Mouse (Mus musculus) right cerebral cortex, postnatal 14 days (tissue): ENCODE results near the gene Gm7694.

Source experiments
- DNase-seq: peaks from one replicate; pipeline ENCODE4 v3.0.0; 2022

The Gm7694 gene

DNA sequence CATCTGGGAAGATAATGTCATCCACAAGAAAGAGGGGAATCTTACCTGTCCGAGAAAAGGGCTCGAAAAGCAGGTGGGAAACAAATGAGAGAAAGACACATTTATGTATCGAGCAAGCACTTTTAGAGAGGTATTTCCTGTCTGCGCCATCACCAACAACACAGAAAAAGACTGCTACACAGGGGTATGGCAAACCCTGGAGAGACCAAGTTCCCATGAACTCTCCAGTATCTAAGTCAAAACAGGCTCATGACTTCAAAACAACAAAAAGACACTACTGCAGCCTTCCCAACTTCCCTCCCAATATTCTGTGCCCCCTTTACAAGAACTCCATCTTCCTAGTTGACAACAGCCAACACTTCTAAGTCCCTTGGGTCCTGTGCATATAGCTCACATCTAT, at the start of gene Gm7694:
TSS of gene Gm7694 (minus strand) at position 101 of the 400 bp plus-strand sequence.
- no peak for DNase-seq

DNA sequence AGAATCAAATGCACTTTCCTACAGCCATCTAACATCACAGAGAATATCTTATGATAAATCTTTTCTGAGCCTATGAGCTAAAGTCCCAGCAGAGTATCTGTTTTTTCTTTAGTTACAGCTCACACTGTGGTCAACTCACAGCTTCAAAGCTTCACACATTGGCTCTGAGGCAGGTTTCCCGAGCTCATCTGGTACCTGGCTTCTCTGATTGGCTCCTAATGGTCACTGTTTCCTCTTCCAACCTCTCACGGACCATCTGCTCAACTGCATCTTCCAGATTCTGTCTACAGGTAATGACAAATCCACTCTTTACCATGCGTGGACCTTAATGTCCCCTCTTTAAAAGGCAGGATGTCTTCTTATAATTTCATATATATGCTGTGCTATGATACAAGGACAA, 47.2 kb upstream of the Gm7694 start:
- DNase-seq = no peak

DNA sequence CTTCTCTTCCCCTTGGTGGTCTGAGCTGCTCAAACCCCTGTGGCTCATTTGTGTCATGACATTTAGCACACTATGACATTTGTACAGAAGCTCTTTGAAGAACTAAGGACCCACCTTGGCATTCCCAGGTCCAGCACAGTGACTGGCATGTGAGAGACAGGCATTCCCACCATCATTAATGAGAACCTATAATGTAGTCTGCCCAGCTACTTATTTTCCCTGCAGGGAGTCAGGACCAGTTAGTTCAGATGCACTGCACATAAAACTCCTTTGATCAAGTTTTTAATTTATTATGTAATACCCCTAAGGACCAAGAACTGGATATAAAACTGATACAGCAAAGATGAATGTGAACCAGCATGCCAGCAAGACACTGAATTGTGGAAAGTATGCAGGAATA, 44.9 kb upstream of the Gm7694 start:
- DNase-seq = no peak

DNA sequence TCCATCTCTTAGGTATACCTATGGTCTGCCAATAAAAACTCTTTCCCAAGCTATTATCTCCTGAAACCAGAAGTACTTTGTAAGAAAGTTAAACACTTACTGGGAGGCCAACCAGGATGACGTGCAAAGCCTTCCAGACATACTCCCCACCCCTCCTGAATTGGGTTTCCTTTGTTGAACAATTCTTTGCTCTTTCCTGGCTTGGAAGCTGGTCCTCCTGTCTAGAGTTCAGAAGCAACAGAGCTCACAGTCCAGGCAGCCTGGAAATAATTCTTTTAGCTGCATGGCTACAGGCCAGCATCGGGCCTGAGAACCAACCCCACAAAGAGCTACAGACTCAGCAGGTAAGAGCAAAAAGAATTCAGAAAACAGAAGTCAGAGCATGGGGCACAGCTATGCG, 40.1 kb upstream of the Gm7694 start:
- DNase-seq = no peak

DNA sequence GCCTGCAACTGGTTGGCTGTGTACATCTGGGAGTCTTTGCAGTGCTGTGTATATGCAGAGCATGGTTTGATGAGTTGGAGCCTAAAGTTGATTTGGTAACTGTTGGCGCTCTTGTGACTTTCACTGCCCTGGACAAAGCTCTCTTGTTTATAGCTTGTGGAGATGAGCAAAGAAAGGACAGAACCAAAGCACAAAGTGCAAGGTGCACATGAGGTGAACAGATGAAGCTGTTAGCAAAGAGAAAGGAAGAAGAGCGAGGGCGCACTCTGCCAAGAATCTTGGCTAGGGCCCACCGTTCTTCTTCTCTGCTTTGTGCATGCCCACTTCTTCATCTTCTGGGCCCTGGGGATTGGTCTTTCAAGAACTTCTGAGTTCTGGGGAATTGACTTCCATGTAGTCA, 37.8 kb upstream of the Gm7694 start:
- DNase-seq = no peak

DNA sequence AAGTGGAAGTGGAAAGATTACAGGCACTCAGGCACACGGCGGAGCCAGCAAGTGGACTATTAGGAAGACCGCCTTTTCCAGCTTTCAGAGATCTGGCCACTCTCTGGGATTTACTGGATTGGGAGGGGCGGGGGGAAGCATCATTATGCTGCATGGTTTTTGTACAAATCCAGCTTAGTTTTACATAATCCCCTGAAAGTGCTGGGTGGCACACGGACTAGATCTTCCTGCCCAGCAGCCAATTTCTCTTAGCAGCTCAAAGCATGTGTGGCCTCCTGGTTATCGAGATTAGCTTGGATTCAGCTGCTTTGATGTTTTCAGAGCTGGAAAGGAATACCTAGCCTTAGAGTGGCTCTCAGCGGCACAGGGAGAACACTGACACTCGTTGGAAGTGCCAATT, 36.9 kb upstream of the Gm7694 start:
- no peak for DNase-seq

DNA sequence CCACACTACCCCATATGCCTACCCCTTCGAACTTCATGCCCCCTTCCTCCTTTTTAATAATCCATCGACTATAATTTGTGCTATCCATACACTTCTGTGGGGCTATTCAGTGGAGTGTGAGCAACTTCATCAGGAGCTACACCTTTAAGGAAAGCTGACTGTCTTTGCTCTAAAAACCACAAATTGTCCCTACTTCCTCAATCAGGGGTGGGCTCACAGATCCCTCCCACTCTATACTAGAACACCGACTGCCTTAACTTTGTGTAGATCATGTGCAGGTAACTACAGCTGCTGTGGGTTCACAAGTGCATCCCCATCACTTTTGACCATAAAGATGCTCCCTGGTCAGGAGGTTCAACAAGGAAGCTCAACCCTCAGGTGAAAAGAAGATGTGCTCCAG, 33.8 kb upstream of the Gm7694 start:
- no peak for DNase-seq

DNA sequence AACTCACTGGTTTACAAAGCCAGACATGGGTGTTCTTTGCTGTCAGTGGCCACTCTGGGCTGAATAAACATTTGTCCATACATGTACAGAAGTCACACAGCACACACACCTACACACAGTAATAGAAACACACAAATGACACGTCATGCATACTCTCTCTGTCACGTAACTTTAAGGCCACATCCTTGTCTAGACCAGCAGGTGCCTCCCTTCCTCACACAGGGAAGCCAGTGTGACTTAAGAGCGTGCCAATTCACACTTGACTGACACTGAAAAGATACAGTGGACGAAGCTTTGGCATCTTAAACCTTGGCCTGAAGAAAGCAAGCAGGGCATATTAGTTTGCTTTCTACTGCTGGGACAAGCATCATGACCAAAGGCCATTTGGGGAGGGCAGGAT, 26.6 kb upstream of the Gm7694 start:
- DNase-seq = no peak

DNA sequence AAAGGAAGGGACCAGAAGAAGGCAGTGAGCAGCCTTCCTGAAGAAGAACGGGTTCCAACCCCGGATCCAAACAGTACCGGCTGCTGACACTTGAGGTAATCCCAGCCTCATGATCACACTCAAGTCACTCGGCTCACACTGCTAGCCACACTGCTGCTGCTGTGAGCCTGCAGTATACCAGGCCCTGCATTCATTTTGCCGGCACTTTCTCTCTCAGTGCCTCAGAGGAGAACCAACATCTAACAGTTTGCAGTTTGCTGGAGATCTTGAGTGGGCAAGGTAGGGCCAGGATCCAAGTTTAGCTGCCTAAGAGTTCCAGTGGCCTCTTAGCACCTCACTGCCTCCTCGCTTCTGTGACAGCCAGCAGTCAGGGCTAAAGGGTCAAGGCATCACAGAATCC, 25.8 kb upstream of the Gm7694 start:
- DNase-seq = no peak

DNA sequence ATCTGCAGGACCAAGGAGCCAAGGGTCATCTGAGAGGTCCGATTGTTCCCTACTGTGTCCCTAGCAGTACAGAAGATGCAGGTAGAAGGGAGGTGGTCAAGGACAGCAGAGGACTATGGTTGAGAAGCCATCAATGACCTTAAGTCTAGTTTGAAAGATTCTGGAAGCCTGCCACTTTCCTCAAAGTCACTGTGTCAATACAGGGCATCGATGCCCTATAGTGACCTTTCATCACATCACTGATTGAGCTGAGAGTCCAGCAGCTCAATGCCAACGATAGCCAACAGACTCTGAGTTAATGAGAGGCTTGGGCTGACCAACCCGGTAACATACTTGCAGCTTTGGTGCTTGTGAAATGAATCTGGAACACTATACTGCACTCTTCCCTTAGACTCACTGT, 19.1 kb upstream of the Gm7694 start:
- DNase-seq = no peak

DNA sequence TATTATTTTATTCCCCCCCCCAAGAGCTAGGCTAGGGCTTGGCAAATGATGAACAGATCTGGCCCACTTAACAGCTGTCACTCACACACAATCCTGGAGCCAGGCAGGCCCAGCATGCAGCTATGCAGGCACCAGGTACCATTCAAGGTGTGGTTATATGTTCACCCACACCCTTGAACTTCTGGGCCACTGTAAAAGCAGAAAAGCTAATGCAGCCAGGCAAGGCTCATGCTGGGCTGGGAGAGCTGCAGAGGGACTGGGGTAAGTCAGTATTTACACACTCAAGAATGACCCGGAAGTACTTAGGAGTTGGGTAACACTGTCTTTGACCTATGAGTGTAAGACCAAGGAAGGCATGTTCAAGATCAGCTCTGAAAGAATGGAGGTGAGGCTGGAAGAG, 18.2 kb upstream of the Gm7694 start:
- no peak for DNase-seq

DNA sequence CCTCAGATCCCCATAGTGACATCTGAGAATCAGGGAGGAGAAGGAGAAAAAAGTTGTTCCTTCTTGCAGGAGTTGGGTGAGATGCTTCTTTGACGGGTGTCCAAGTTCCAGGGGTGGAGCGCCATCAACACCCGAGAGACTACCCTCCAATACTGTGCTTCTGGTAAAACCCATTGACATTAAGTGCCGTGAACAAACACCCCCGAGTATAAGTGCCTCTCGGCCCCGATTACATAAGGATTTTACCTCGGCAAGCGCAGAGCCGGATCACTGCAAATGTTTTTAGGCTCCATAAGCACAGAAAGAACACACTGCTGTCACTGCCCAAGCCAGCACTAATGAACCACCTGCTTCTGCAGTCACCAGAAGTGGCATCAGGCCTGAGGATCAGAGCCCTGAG, 16.9 kb upstream of the Gm7694 start:
- DNase-seq = no peak

DNA sequence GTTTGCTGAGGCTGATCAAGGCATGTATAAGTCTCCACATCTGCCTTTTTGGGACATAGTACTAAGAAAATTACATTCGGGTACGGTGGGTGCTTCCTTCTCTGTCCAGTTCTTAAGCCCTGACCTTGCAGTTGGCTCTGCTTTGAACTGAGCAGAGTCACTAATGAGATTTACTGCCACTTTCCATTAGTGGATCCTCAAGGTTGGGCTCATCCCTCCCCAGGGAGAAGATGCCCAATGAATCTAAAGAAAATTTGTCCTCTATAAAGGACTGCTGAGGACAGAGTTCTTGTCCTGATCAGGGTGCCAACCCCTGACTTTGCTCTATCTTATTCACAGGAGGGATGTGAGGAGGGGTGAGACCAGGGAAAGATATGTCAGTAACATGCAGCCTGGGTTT, 15.9 kb upstream of the Gm7694 start:
- DNase-seq = no peak

DNA sequence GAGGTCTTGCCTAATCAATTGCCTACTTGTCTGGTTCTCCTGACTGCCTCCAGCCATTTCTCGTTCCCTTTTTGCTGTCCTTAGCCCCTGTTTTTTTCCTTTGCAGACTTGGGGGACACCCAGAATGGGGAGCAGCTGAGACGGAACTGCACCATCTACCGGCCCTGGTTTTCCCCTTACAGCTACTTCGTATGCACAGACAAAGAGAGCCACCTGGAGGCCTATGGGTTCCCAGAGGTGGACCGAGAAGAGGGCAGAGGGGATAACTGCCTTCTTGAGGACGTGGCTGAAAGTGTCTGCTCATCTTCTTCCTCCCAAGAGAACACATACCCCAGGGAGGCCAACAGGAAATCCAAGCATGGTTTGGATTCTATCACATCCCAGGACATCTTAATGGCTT, 5.3 kb upstream of the Gm7694 start:
- DNase-seq = no peak

DNA sequence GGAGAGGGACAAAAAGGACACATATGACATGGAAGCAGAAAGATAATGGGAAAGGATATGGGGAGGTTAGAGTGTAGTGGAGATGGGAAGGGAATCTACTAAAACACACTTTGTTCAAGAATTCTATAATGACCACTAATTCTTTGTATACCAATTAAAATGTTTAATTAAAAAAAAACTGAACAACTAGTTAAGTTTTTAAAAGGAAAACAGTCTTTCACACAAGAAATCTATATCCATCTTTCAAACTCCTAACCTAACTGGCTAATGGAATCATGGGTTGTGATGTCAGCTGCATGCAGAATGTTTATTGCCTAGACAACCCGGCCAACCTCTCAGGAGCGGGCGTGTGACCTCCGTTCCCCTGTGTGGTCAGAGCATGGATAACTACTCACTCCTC, 2.4 kb upstream of the Gm7694 start, which contains the start of gene Spata46:
TSS of gene Spata46 (plus strand) at position 301 of the 400 bp plus-strand sequence.
- no peak for DNase-seq

DNA sequence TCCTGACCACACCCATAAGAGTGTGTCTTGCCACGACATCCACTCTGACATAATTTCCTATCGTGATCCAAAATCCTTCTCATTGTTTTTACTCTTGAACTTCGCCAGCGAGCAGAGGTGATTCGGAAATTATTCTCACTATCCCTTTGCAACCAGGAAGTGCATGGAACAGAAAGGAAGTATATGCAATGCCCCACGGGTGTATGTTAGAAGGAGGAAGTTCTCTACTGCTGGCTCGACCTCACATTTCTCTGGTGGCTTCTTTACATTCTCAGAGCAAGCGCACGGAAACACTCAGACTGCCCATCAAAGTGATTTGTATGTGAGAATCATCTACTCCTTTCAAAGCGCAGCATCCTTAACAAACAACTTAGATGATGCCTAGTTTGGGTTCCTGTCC, 1.1 kb downstream of the Gm7694 start:
- DNase-seq = no peak

DNA sequence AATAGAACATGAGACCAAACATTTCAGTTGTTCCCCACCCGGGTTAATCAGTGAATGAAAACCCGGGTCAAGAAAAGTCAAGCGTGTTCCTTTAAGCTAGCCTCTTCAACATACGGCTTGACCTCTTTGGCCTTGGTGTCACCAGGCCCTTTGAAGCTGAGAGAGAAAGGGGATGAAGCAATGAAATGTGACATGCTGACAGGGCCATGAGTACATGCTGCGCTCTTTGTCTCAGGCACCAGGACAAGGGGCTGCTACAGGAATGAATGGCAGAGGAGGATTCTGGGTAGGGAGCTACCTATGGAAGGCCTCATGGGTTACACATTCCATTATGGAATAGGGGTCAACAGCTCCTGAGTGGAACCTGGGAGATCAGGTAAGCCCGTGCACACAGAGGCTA, 3.0 kb downstream of the Gm7694 start:
- DNase-seq = no peak

DNA sequence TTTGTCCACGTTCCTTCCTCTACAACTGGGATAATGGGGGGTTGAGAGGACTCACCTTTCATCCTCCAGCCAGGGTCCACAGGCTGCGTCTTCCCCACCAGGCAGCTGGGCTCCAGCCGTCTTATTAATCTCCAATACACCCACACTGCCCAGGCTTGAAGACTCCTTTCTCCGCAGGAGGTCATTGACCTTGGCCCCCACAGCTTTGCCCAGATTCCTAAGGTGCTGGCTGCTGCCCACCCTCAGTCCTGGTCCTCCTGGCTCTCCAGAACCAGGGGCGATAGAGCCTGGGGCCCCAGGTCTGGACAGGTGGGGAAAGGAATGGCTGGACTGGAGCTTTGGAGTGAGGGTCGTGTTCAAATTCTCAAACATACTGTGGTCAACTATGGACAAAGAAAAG, 3.7 kb downstream of the Gm7694 start:
- DNase-seq = no peak

DNA sequence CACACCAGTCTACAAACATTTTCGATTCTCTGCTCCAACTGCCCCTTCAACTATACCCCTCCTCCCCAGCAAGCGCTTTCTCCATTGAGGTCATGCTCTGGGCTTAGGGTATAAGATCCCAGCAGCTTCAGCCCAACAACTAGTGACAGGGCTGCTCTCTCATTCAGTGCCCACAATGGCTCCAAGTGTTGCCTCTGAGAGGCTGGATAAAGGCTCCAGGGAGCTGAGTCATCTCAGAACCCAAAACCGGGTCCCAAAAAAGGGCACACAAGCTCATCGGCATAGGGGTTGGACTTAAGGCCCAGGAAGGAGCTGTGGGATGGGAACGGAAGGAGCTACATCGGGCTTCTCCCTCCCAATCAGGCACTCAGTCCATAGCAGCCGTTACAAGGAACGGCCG, 4.4 kb downstream of the Gm7694 start:
- no peak for DNase-seq

DNA sequence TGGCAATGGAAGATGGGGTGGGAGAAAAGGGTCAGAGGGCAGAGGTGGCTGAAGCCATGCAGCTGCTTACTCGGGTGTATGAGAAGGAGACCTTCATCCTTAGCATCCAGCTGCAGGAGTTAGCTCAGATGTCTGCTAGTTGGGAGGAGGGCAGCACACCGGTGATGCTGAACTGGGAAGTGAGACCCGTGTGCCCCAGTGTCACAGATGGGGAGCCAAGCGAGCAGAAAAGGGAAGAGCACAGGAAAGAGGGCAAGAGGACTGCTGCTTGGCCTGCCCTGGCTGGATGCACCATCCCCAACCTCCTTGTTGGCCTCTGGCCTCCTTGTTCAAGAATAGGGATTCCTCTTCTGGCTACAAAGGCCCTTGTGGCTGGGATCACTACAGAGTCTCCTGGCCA, 6.6 kb downstream of the Gm7694 start:
- no peak for DNase-seq

DNA sequence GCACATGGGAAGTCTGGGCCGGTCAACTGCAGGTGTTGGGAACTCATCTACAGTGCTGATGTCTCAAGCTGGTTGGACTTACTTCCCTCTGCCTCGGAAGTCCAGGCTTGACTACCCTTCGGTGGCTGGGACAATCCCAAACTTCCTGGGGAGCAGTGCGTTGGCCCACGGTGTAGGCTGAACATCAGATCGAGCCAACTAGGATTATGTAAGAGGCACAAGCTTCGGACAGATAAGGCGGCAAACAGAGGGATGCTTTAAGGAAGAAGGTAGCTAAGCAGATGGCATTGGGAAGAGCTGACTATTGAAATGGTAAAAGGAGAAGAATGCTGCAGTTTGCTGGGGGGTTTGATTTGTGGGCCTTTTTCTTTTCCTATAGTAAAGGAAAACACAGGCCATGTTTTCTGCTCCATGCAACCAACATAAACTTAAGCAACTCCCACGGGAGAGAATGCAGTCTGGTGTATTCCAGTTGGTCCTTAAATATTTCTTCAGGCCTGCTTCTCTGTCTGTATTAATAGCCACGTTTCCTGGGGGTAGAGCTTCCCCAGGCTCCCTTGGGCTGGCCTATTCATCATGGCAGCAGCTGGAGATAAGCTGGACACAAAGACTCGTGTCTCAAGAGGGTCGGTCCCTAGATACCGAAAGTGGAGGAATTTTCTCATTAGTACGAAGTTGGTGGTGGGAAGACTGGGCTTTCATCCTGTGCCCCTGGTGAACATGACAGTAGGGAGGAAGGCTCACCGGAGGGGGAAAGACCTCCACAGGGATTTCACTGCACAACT, 11.2 kb downstream of the Gm7694 start:
- no peak for DNase-seq

DNA sequence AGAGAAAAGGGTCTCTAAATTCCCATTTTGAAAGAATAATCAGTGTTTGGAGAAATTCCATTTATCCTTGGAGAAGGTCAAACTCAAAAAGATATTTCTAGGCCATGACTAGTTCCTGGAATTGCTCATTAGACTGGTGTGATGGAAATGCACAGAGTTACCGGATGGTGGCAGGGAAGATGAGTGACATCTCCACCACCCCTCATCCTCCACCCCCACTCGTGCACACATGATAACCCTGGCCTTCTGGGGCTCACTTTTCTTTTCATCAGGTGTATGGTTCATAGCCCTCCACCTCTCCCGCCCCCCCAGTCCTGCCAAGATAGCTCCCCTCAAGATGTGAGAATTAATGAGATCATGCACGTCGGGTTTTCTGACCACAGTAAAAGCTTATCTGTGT, 12.9 kb downstream of the Gm7694 start:
- DNase-seq = no peak

DNA sequence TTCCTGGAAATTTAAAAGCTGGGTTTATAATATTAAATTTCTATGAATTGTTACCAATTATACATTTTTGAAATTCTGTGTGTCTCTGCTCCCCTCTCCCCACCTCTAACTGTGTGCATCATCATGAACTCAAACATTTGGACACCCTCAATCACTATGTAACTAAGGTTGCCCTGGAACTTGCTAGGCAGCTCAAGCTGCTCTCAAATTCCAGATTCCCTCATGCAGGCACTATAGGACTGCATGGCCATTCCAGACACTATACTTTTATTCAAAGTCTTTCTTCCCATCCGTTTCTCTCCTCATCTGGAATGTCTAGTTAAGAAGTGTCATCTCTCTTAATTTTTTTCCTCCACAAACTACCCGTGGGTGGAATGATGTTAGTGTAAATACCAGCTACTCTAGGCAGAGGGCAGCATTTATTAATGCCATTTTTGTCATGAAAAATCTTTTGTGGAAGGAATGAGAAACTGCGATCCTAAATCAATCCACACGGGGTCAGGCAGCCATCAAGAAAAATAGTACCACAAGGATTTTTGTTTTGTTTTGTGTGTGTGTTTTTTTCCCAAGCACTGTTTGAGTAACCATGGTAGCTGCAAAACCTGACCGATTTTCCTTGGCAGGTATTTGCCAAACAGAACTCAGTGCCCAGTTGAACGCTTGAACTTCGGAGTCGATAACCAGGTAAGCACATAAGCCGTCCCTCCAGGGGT, 13.7 kb downstream of the Gm7694 start:
- DNase-seq = peak; percentile 22

DNA sequence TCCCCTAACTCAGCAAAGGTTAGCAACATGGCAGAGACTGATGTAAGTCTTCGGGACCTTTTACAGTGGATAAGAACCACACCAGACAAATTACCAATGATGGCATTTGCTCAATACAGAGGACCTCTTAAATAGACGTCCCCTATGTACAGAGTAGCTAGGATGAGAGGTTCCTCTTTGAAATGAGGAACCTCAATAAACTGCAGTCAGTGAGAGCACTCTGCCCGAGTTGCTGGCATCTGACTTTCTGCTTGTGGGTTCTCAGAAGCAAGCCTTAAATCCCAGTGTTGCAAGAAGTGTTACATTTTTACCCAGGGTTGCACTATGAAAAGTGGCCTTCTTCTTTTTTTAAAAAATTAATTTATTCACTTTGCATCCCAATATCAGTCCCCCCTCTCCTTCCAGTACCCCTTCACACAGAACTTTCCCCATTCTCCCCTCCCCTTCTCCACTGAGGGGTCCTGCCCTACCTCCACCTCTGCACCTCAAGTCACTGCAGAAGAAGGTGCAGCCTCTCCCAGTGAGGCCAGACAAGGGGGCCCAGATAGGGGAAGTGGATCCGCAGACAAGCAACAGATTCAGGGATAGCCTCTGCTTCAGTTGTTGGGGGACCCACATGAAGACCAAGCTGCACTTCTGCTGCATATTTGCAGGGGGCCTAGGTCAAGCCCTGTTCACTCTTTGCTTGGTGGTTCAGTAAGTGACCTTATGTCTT, 23.6 kb downstream of the Gm7694 start:
- no peak for DNase-seq
